Mouse (Mus musculus) testis, postnatal 14 days (tissue): ENCODE data around the gene Arhgap35.

Source experiments
- DNase-seq: peaks from one replicate; pipeline ENCODE4 v3.0.0; 2021; ENCODE audit warnings: low spot score

Arhgap35 gene

DNA sequence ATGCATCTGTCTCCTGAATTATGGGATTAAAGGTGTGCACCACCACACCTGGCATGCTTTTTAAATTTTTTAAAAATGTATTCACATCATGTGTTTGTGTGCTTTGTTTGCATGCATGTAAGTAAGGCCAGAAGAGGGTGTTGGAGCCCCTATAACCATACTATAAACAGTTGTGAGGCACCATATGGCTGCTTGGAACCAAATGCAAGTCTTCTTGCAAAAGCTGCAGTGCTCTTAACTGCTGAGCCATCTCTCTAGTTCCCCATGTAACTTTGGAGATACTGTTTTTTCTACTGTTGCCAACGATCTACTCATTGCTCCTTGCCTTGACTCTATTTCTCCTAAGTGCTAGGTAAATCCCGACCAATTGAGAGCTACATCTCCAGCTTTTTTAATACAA, 95.5 kb downstream of the Arhgap35 start:
- no peak for DNase-seq

DNA sequence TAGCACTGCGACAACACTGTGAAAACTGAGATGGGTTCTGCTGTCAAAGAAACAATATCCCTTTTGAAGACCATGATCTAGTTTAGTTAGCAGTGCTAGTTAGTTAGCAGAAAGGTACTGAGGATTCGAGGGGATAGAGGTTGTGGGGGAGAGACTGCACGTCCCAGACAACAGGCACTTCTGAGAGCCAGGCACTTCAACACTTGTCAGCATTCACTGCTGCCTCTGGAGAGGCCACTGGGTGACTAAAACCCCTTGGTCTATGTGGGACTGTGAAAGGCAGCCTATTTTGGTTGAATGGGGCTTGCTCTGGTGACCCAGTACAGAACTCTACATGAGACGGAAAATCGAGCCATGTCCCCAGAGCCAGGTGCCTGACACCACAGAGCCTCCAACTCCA, 97.6 kb downstream of the Arhgap35 start:
- DNase-seq: no peak

DNA sequence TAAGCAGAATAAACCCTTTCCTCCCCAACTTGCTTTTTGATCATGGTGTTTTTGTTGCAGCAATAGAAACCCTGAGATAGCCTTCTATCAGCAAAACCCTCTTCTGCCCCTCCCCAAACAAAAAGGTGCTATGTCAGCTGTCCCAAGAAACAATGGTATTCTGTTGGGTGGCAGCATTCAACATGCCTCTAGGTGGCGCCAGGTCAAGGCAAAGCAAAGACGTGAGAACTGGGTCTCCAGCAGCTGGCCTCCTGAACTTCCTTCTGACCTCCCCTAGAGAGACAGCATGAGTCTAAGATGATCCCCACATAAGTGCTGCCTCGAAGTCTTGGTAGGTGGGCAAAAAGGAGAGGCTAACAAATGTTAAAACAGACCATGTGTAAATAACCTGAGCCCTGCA, 107.5 kb downstream of the Arhgap35 start:
- DNase-seq: no peak

DNA sequence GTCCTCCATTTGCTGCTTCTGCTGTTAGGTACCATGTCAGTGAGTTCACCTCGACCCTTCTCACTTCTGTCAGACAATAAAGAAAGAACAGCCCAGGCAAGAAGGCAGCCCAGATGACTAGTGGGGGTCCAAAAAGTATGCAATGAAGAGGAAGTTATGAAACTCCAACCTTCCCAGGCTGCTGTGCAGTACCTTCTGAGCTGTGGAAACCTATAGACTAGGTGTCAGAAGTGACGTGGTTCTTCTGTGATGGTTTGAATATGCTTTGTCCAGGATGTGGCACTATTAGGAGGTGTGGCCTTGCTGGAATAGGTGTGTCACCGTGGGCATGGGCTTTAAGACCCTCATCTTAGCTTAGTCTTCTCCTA, 109.6 kb downstream of the Arhgap35 start:
- no peak for DNase-seq

DNA sequence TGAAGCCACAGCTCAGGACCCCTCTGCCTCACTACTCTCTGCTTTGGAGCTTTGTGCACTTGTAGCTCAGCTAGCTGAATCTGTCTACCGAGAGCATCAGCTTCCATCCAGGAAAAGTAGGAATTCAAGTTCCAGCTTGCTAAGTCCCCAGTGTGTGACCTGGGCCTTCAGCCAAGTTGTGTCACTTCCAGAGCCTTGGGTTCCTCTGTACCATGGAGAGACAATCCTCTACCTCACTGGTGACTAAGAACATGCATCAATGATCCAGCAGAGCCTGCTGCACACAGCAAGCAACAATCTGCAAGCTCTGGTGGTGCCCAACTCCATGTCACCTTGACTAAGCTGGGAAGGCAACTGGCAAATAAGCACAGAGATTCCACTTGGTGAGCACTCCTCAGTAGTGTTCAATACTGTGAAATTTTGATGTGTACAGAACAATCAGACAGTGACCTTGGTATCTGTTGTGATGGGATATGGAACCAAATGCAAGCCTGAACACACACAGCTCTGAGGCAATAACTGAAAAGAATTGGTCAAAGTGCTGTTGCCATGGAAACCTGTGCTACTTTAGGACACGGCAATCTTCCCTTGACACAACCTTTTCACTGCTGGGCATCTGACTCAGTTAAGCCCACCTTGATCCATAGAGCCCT, 110.1 kb downstream of the Arhgap35 start:
- no peak for DNase-seq

DNA sequence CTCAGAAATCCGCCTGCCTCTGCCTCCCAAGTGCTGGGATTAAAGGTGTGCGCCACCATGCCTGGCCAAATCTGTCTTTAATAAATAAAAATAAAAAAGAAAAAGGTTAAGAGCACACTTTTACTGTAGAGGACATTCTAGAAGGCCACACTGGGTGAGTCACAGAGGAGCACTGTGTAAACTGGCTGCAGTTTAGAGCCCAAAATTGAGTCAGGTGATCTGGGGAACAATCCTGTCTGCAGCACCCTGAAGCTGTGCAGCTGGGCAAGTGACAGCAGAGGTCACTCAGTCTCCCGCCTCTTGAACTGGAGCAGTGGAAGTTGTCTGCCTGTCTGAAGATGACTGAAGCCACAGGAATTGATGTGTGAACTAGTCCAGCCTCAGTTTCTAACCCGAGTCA, 113.2 kb downstream of the Arhgap35 start:
- DNase-seq: no peak

DNA sequence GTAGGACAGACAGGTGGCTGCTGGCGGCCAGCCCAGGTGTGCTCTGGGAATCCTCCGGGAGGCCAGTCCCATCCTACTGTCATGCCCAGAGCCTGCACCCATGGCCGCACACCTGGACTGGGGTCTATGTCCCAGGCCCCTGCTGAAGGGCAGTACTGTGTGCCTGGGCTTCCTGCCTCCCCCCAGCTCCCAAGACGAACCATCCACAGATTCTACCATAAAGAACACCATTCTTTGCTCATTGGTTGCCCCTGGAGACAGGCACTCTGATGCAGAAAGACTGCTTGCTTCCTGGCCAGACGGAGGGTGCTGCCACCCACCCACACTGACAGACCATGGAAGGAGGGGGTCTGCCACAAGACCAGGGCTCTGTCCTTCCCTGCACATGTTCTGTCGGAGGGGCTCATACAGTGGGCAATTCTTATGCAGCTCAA, 115.1 kb downstream of the Arhgap35 start:
- DNase-seq: no peak

DNA sequence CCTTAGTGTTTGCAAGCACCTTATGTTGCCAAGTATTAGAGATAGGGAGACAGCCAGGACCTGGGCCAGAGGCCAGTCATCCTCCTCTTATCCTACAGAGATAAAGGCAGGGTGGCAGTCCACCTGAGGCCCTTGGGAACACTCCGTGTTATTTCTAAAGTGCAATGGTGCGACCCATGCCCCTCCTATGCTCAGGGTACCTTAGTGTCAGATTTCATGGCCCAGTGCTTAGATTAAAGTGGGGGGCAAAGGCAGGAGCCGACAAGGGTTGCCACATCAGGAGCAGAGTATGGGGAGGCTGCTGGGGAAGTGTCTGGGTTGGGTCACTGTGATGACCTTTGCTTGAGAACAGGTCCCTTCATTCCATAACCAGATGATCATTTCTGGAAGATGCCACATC, 118.5 kb downstream of the Arhgap35 start:
- DNase-seq: no peak

DNA sequence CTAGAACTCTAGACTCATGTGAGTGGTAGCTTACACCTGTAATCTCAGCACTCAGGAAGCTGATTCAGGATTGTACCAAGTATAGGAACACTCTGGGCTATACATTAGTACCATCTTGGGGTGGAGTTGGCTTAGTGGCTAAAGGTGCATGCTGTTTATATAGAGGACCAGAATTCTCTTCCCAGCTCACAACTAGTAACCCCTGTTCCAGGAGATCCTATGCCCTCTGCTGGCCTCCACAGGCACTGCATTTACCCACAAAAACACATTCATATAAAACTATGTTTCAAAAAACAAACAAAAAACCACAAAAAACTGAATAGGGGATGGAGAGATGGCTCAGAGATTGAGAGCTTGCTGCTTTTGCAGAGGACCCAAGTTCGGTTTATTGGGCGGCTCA, 121.4 kb downstream of the Arhgap35 start:
- no peak for DNase-seq

DNA sequence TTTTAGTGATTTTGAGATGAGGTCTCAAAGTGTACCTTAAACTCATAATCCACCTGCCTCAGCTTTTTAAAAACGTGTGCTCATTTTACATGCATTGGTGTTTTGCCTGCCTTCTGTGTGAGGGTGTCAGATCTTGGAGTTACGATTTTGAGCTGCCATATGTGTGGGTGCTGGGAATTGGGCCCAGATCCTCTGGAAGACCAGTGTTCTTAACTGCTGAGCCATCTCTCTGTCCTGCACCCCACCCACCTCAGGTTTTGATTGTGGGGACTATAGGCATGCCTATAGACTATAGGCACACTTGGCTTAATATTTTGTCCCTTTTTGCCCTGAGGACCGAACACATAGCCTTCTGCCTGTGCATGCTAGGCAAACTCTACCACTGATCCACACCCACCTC, 122.6 kb downstream of the Arhgap35 start:
- no peak for DNase-seq

DNA sequence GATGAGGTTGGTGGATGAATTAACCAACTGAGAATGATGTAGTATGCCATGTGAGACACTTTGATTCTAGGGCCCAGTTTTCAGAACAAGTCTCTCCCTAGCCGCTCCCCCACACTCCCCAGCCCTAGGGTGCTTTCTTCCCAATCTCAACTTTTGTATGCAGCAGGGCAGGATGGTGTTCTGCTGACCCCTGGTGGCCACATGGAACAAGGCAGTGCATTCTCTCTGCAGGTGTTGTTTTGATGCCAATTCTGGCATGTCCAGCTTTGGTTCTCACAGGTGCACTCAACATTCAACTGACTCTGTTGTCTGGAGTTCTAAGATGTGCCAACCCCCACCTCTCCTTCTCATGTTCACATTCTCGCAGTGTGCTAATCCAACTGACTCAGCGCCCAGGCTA, 123.0 kb downstream of the Arhgap35 start:
- DNase-seq: peak; percentile 31

DNA sequence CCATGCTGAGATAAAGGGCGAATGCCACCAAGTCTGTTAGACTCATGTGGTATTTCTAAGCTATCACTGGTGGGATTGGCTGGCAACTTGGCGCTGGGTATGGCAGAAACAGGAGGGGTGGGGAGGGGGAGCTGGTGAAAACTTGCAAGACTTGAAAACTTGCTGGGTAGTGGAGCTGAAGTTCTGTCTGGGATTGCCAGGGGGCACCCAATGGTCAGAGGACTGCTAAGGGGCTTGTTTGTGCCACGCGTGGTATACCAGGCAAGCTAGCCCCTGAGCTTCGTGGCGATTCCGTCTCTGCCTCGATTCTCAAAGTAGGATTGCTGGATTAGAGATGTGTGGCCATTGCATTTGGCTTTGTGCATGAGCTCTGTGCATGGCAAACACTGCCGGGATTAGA, 124.8 kb downstream of the Arhgap35 start:
- DNase-seq: no peak

DNA sequence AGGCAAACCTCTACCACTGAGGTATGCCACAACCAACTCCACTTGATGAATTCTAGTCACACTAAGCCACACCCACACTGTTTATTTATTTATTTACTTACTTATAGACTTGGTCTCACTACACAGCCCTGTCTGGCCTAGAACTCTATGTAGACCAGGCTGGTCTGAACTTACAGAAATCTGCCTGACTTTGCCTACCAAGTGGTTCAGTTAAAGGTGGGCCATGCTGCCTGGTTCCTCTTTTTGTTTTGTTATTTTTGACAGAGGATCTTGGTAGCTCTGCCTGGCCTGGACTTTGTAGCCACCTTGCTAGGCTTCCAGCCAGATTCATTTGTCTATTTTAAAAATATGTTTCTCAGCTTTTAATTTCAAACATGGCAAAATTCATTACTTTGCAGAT, 126.0 kb downstream of the Arhgap35 start:
- DNase-seq: no peak

DNA sequence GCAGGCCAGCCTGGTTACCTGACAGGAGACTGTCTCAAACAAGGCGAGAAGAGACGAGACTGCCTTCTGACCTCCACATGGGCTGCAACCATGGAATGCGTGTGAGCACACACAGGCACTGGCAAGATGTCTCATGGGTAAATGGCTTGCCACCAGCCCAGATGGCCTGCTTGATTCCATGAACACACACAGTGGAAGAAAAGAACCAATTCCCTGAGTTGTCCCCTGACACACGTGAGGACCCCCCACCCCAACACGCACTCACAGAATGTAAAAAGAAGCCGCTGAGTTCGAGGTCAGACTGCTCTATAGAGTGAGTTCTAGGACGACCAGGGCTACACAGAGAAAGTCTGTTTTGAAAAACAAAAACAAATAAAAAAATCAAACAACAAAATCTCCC, 137.2 kb downstream of the Arhgap35 start, which contains the start of gene Npas1:
Gene Npas1, minus strand, starts transcription at position 101 of the 400 bp plus-strand sequence.
- no peak for DNase-seq

DNA sequence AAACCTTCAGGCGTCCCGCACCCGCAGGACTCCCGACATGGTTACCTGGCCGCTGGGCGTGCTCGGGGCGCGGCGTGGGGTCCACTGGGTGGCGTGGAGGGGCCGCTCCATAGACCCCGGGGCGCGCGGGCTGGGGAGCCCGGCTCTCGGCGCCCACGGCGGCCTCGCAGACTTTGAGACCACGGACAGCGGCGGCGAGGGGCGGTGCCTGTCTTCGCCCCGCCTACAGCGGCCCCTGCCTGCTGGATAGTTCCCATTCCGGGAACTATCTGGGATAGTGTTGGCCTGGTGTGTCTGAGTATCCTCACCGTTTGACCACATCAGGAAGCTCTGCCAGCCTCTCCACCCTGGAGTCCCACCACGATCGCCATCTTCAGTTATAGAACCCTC, 138.2 kb downstream of the Arhgap35 start:
- DNase-seq: no peak

DNA sequence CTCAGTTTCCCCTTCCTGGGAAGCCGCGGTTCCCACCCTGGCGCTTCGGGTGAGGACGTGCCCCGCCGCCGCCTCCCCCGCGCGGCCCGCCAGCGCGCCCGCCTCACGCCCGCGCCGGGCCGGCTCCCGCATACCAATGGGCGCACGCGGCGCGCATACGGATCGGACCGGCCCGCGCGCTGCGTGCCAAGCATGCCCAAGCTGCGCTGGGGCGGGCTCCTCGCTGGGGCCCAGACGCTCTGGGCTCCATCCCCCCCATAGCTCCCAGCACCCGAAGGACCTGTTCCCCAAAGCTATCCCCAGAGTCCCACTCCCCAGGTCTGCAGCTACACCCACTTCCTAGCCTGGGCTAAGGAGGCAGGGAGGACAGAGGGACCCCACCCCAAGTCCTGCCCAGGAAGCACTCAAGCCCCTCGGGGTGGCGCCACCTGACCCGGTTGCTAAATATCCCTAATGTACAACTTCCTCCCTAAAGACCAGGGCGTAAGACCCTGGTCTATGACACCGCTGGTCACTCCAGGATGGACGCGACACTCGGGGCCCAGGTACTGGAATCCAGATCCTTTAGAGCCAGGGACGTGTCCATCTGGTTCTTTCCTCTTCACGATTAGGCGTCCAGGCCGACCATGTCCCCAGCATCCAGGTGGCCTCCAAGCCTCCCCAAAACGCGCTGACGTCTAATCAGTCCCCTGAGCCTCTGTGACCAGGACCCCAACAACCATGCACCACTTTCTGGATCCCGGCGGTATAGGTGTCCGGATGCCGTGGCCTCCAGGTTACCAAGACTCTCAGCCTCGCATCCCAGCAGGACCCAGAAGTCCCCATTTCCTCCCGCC, 138.8 kb downstream of the Arhgap35 start:
- no peak for DNase-seq

DNA sequence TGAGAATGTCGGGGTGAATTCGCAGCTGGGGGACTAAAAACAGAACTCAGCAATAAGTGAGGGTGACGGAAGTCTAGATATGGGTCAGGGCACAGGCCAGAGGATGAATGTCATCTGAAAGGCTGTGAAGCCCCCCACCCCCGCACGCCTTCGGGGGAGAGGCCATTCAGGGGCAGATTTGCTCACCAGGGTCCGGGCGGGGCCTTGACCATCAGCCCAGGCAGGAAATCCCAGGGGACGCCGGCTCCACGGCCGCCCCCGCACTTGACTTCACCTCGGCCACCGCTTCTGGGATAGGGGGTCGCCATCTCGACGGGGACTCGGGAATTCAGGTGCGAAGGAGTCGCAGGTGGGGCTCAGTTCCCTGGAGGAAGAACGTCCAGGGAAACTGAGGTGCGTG, 139.5 kb downstream of the Arhgap35 start:
- DNase-seq: no peak

DNA sequence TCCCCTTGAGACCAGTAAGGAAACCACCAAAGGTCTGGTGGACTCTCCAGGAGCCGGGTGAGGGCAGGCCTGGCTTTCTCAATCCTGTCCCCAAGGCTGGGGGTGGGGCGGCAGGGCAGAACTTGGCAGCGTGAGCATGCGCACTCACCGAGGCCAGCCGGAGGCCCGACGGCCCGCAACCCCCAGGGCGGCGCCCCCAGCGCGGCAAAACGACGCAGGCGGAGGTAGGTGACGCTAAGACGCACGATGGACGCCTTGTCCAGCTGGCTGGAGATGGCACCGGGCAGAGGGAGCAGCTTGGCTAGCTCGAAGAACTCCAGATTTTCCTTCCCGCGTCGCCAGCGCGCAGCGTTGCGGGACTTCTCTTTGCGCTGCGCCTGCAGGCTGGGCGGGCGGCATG, 140.3 kb downstream of the Arhgap35 start:
- DNase-seq: no peak

DNA sequence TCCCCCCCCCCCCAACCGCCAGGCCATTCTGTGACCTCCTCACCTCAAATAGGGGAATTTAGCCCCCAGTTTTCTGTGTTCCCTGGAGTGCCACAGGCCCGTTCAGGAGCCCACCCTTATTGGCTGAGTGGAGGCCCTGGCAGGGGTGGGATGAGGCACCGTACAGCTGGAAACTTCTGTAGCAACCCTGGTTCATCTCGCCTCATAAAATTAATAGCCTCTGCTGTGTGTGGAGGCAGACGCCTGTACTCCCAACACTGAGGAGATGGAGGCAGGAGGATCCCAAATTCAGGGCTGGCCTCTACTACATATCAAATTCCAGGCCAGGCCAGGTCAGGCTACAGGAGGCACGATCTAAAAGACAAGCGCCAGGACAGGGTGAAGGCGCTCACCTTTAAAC, 140.9 kb downstream of the Arhgap35 start:
- DNase-seq: no peak

DNA sequence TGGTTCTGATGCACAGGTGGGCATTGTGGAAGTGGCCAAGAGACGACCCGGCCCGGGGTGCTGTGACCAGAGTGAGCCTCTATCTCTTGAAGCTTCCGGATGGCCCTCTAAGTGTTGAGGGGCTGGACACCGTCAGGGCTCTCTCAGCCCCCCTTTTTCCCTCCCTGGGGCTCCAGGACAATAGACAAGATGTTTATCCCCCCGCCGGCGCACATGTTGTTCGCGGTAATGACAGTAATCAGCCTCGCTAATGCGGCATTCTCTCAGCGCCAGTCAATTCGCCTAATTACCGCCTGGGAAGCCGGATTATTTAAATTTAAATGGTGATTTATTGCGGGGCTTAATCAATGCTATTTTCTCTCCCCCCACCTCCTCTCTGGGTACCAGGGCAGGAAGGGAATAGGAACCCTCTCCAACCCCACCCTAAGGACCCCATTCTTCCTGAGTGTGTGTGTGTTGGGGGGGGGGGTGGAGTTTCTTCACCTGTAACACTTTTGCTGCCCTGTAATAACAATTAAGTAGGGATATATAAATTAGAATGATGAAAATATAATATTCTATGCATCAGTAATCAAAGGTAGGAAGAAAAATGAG, 142.6 kb downstream of the Arhgap35 start:
- no peak for DNase-seq

DNA sequence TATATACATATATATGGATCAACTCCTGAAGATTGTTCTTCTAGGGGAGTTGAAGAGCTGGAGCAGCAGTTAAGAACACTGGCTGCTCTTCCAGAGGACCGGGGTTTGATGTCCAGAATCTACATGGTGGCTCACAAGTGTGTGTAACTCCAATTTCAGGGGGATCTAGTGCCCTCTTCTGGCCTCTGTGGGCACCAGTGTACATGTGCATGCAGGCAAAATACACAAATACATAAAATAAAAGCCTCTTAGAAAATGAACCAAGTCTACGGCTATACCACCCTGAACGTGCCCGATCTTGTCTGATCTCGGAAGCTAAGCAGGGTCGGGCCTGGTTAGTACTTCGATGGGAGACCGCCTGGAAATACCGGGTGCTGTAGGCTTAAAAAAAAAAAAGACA, 143.2 kb downstream of the Arhgap35 start:
- no peak for DNase-seq

DNA sequence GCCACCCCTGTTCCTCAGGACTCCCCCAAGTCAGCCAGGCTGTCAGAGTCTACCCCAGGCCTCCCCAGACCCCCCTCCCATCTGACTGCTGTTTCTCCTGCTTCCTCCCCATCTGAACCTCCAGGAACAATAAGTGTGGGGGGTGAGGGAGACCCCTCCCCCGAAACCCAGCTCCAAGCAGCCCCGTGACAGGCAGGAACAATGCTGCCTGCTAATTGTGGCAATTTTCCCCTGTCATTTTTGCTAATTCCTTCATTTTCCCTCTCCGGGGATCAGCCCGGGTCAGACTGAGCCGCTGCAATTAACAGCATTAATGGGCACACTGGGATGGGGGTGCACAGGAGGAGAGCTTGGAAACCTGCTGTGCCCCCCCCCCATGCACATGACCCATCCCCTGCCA, 146.7 kb downstream of the Arhgap35 start:
- DNase-seq: no peak

DNA sequence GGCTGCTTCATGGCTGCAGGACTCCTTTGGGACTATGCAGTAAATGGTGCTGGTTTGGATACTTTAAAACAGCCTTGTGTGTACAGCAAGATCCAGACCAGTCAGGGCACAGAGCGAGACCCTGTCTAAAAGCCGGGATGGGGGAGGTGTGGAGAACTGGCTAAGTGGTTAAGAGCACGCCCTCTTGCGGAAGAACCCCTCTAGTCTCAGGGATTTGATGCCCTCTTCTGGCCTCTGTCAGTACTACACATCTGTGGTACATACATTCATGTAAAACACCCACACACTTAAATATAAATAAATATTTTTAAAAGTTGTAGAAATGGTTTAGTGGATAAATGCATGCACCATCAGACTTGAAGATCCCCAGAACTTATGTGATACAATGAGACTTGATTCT, 148.2 kb downstream of the Arhgap35 start:
- DNase-seq: peak; percentile 54
